Mouse (Mus musculus) ovary, postnatal 14 days (tissue): ENCODE measurements around the gene Mthfd1.

ENCODE experiments used
- DNase-seq: peaks from one replicate; pipeline ENCODE4 v3.0.0; 2022; ENCODE audit warnings: low spot score

Mthfd1 gene

DNA sequence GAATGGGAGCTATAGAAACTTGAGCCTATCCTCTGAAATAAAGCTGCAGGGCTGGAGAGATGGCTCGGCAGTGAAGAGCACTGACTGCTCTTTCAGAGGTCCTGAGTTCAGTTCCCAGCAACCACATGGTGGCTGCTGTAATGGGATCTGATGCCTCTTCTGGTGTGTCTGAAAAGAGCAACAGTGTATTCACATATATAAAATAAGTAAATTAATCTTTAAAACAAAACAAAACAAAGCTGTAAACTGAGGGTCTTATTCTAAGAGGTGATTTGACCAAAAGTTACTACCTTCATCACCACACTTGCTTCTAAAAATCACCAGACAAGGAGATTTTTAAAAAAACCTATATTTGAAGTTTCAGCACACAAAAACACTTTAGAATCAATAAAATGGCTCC lies 105.8 kb downstream of the Mthfd1 start:
- DNase-seq = no peak

DNA sequence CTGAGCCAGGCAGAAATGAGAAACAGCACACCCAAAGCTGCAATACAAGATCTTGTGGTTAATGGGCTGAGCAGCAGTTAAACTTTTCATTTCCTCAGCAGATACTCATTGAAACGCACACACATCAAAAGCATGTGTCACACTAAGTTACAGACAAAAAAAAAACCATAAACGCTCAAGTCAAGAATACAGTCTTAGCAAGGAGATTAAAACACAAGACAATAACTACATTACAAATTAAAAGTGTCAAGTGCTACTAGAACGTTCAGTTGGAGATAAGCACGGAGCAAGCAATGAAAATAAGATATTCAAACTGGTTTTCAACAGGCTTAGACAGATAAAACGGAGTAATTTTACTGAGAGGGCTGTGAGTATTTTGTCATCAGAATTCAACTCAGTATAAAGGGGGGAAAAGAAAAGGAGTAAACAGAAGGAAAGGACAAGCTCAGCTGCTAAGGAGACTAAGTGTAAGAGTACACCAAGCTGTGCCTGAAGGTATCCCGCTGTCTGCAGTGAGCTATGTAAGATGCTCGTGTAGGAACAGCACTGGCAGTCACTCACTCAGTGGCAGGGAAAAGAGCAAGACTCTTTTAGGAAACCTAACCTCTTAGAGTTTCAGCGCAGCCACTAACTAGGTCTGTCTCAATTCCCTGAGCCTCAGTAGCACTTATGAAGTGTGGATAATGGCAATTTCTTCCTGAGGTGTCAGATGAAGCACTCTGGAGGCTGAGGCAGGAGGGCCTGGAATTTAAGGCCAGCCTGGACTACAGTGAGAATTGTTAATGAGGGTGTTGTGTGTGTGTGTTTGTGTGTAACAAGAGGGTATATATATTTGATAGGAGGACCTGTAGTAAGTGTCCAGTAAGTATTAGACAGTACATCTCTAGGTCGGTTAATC lies 106.6 kb downstream of the Mthfd1 start:
- DNase-seq = no peak

DNA sequence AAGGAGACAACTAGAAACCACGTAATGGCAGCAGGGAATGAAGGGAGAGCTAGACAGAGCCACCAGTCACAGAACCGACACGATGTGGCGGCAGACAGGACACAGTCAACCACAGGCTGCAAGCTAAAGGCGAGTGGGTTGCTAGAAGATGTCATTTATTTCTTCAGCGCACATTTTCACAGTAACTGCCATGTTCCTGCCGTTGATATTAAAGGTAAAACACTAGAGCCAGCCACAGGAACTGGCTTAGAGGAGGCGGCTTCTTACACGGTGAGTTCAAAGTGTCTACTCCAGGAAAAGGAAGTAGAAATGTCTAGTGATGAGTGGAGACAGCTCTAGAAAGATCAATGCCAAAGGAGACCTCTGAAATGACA lies 107.2 kb downstream of the Mthfd1 start:
- DNase-seq = no peak

DNA sequence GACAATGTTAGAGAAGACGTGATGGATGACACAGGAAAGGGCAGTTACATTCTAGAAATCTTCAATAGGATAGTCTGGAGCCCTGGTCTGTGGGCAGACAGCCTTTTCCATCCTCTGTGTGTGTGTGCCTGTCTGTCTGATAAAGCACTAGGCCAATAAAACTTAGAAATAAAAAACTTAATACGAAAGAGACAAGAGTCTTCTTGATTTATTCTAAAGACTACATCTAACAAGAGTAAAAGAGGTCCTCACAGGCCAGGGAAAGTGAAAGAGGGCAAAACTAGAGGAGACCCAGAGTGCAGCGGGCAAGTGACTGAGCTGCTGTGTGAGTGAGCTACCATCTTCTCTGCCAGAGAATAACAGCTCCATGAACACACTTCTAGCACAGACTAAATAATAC lies 111.2 kb downstream of the Mthfd1 start:
- DNase-seq = no peak

DNA sequence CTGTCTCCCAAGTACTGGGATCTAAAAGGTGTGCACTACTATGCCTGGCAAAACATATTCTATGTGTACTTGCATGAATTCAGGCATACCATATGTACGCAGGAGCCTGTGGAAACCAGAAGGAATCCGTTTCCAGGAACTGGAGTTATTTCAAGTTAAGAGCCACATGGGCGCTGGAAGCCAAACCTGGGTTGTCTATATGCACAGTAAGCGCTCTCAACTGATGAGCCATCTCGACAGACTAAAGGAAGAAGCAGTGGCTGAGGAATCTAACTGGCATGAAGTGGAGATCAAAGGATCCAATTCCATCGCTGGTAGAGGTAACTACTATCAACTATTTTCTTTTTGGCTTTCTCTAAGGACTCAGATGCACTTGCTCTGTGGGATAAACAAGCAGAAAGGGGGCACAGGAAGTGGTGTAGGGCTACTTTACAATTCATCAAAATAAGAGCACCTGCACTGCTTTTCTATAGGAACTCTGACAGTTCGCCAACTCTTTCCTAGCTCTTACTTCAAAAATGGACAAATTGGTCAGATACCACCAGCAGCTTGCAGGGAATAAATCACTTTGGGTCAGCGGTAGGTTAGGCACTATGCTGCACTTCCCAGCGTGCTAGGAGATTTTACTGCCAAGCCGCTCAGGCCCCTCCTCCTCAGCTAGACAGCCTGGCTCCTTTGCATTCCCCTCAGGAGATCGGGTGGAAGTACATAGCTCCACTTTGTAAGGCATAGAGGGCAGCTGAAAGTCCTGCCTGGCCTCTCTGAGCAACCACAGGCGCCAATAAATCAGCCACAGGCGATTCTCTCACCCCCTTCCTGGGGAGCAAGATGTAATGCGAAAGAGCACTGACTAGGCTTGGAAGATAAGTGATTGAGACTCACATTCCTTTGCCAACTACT lies 112.2 kb downstream of the Mthfd1 start:
- DNase-seq = no peak

DNA sequence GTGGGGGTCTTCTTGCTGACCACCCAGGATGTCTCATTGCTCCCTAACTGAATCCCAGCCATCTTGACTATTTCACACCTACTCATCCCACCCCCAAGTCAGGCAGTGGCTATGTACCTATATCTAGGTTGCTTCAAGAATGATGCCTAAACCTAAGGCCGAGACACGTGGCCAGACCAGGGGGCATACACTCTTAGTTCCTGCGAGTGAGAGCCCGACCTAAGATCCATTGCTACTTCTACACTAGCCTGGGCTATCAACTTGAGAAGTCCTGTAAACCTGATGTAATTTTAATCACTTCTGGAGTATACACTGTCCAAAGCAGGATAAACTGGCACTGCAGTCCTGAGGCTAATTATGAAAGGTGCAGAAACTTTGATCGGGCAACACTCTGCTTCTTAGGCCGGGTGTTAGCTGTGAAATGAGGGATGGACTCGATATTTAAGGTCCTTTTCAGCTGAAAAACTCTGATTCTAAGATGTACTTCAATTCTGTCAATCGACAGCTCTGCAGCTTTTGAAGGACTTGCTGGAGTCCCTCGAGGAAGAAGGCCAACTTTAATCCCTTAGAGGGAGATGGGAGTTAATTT lies 113.2 kb downstream of the Mthfd1 start:
- DNase-seq = no peak

DNA sequence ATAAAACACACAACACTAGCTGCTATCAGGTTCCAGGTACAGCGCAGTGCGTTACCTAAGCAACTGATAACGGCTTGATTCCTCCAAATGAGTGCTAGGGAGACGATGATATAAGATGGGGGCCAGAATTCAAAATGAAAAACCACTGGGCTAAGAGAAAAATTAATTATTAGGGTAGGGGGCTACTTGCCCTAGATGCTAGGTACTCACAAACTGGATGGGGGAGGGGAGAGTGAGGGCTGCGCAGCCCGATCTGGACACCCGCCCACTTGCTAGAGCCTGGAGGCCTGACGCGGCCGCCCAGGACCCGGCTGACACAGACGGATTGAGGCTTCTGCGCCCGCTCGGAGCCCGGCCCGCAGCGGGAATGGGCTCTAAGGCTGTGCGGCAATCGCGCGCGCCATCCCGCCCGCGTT lies 113.7 kb downstream of the Mthfd1 start:
- DNase-seq = no peak
